Mouse (Mus musculus) E14TG2a.4 (cell line): Measurements from ENCODE around the gene Arhgef10l.

Source experiments
- CTCF ChIP-seq: conservative IDR thresholded peaks from 2 replicates; pipeline ENCODE4 v1.5.1; 2014; ENCODE audit warnings: low read length
- NANOG ChIP-seq: IDR thresholded peaks from 2 replicates; pipeline ENCODE4 v1.6.1; 2014; ENCODE audit warnings: borderline replicate concordance, low read length, mixed read lengths
- POU5F1 ChIP-seq: IDR thresholded peaks from 2 replicates; pipeline ENCODE4 v1.6.1; 2014; ENCODE audit warnings: low read length, borderline replicate concordance

- no peak for TF ChIP-seq CTCF
- TF ChIP-seq NANOG, result no peak
- no peak for TF ChIP-seq POU5F1
Measured at GRCm38 (mm10) chr4:140620496-140620895, 45.3 kb downstream of the Arhgef10l start.
